Mouse (Mus musculus): ENCODE results near the gene Atg9a. TPM values are rescaled to one million over a fixed set of nuclear protein-coding genes. Genes with fewer than 3 reads are reported as not detected.

Gene Atg9a
- polyA plus RNA-seq, 1 experiment = 10.6 TPM

DNA sequence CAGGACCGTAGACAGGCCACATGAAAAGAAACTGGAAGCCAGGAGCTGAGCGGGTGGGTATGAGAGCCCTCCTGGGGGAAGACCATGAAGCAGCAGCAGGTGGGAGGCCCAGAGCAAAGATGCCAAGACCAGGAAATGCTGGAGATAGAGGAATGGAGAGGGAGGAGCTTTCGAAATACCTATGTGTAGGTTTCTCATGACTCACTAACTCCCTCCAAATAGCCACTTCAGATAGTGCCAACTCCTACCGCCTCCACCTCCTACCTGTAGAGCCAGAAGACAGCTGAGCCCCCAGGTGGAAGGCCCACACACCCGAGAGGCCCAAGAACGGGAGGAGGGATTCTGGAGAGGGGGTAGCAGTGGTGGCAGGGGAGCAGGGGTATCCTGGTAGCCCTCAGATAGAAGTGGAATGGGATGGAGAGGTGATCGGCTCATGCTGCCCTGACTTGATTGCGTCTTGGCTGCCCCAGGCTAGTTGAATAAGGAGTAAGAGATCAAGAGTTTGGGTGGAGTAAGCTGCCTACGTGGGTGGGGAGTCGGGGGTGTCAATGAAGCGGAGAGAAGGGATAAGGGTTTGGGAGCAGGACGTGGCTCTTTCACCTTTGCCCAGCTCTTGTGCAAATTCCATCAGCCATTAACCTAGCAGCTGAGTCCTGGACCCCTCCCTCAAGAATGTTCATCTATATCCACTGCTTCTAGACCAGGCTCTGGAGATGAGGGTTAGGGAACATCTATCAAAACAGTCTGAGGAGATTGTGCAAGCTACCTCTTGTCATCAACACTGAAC, 58.4 kb downstream of the Atg9a start, which contains the start of gene Slc23a3:
Gene Slc23a3, minus strand, starts transcription at position 470 of the 787 bp plus-strand sequence.
- no peak within 1 kb of the TSS for H3K9ac ChIP-seq (ENCODE audit: low read depth, poor library complexity, severe bottlenecking)
- H3K9me3 ChIP-seq (replicated peaks; ENCODE audit: control insufficient read depth, insufficient read depth, low read length, poor library complexity, severe bottlenecking) = no peaks in the 10 kb centered on the region
- H3K36me3 ChIP-seq (ENCODE audit: control insufficient read depth, insufficient read depth, low read length, poor library complexity, severe bottlenecking) = peaks cover 2% of the 10 kb centered on the region; the same call in 1 of the 2 replicates
- H3K27me3 ChIP-seq (ENCODE audit: control insufficient read depth, insufficient read depth, low read length, poor library complexity, severe bottlenecking) = no peaks in the 10 kb centered on the region
- no peak within 1 kb of the TSS for H3K4me3 ChIP-seq (ENCODE audit: low read depth, low read length)
- H3K4me1 ChIP-seq (ENCODE audit: control insufficient read depth, insufficient read depth, low read length) = no peaks in the 10 kb centered on the region
- H3K27ac ChIP-seq (ENCODE audit: insufficient read depth, low read length) = no peak within 1 kb of the TSS
- TF ChIP-seq CTCF (IDR thresholded peaks at IDR 0.05; ENCODE audit: low read depth, low read length) = no peak
- no peak for TF ChIP-seq EP300 (IDR thresholded peaks at IDR 0.05; ENCODE audit: insufficient read depth, low read depth, low read length)
- no peak for TF ChIP-seq POLR2A (IDR thresholded peaks at IDR 0.05; ENCODE audit: insufficient read depth, low read length)

Other genes with a start within 250 kb of the Atg9a start
- gene Ihh, start 240.5 kb downstream of the Atg9a start, polyA plus RNA-seq (2011; ENCODE audit: insufficient read depth, insufficient read length, low read depth, missing spikeins) = 0.24 TPM in 1 of 2 replicates, not detected in the other
- gene Nhej1, start 67.0 kb downstream of the Atg9a start, polyA plus RNA-seq (2011; ENCODE audit: insufficient read depth, insufficient read length, low read depth, missing spikeins) = 3.7 and 5.1 TPM in 2 replicates
- not detected in 2 replicates for gene Slc23a3, start 58.3 kb downstream of the Atg9a start, polyA plus RNA-seq (2011; ENCODE audit: insufficient read depth, insufficient read length, low read depth, missing spikeins)
- gene Cnppd1, start 49.5 kb downstream of the Atg9a start, polyA plus RNA-seq (2011; ENCODE audit: insufficient read depth, insufficient read length, low read depth, missing spikeins) = 20.0 and 23.9 TPM in 2 replicates
- 21.9 and 22.7 TPM in 2 replicates for gene Retreg2, start 49.4 kb downstream of the Atg9a start, polyA plus RNA-seq (2011; ENCODE audit: insufficient read depth, insufficient read length, low read depth, missing spikeins)
- 10.9 and 13.0 TPM in 2 replicates for gene Zfand2b, start 23.6 kb downstream of the Atg9a start, polyA plus RNA-seq (2011; ENCODE audit: insufficient read depth, insufficient read length, low read depth, missing spikeins)
- 8.8 and 10.8 TPM in 2 replicates for gene Abcb6, start 11.8 kb downstream of the Atg9a start, polyA plus RNA-seq (2011; ENCODE audit: insufficient read depth, insufficient read length, low read depth, missing spikeins)
- gene Ankzf1, start within 50 bp of the Atg9a start, polyA plus RNA-seq (2011; ENCODE audit: insufficient read depth, insufficient read length, low read depth, missing spikeins) = 17.0 and 17.4 TPM in 2 replicates
- 5.1 and 10.6 TPM in 2 replicates for gene Glb1l, start 18.6 kb upstream of the Atg9a start, polyA plus RNA-seq (2011; ENCODE audit: insufficient read depth, insufficient read length, low read depth, missing spikeins)
- gene Stk16, start 18.6 kb upstream of the Atg9a start, polyA plus RNA-seq (2011; ENCODE audit: insufficient read depth, insufficient read length, low read depth, missing spikeins) = 27.8 and 37.4 TPM in 2 replicates
- gene Tuba4a, start 27.7 kb upstream of the Atg9a start, polyA plus RNA-seq (2011; ENCODE audit: insufficient read depth, insufficient read length, low read depth, missing spikeins) = 97.4 and 113 TPM in 2 replicates
- not detected in 2 replicates for gene A630095N17Rik, start 39.9 kb upstream of the Atg9a start, polyA plus RNA-seq (2011; ENCODE audit: insufficient read depth, insufficient read length, low read depth, missing spikeins)
- gene Dnajb2, start 44.2 kb upstream of the Atg9a start, polyA plus RNA-seq (2011; ENCODE audit: insufficient read depth, insufficient read length, low read depth, missing spikeins) = 18.9 and 23.8 TPM in 2 replicates
- gene Ptprn, start 72.3 kb upstream of the Atg9a start, polyA plus RNA-seq (2011; ENCODE audit: insufficient read depth, insufficient read length, low read depth, missing spikeins) = 9.1 and 10.1 TPM in 2 replicates
- gene Resp18, start 86.2 kb upstream of the Atg9a start, polyA plus RNA-seq (2011; ENCODE audit: insufficient read depth, insufficient read length, low read depth, missing spikeins) = not detected in 2 replicates
- 104 and 105 TPM in 2 replicates for gene Dnpep, start 125.8 kb upstream of the Atg9a start, polyA plus RNA-seq (2011; ENCODE audit: insufficient read depth, insufficient read length, low read depth, missing spikeins)
- gene Des, start 168.1 kb upstream of the Atg9a start, polyA plus RNA-seq (2011; ENCODE audit: insufficient read depth, insufficient read length, low read depth, missing spikeins) = 18.2 and 23.3 TPM in 2 replicates
- 18.0 and 19.8 TPM in 2 replicates for gene Speg, start 183.1 kb upstream of the Atg9a start, polyA plus RNA-seq (2011; ENCODE audit: insufficient read depth, insufficient read length, low read depth, missing spikeins)
- gene Gmppa, start 243.7 kb upstream of the Atg9a start, polyA plus RNA-seq (2011; ENCODE audit: insufficient read depth, insufficient read length, low read depth, missing spikeins) = 35.2 and 36.5 TPM in 2 replicates

Measured in ES-Bruce4 (cell line).